Mouse (Mus musculus) hindbrain, postnatal 0 days (tissue): ENCODE results near the gene Ctps. TPM values are rescaled to one million over a fixed set of nuclear protein-coding genes. Genes with fewer than 3 reads are reported as not detected.

Experiments used
- ATAC-seq: fragments of 200-750 bp; cut with Nextera tagmentation; 2 replicates; pipeline ENCODE4 v1.8.0; 2017; ENCODE audit warnings: mild to moderate bottlenecking, moderate TSS enrichment, moderate library complexity
- DNase-seq: peaks from one replicate; pipeline ENCODE4 v3.0.0-alpha.2; 2015; ENCODE audit warnings: low spot score
- H3K27ac ChIP-seq: fragments of 300-500 bp; sonication (generic); 2 replicates; pipeline ENCODE4 v1.5.1; 2014; ENCODE audit warnings: mild to moderate bottlenecking
- H3K27me3 ChIP-seq: fragments of 300-500 bp; sonication (generic); 2 replicates; pipeline ENCODE4 v1.6.1; 2014; ENCODE audit warnings: low read length, mixed read lengths; ENCODE audit not compliant: insufficient read depth
- H3K36me3 ChIP-seq: fragments of 300-500 bp; sonication (generic); 2 replicates; pipeline ENCODE4 v1.6.1; 2014; ENCODE audit warnings: low read length, mixed read lengths; ENCODE audit not compliant: insufficient read depth
- H3K4me1 ChIP-seq: fragments of 300-500 bp; sonication (generic); 2 replicates; pipeline ENCODE4 v1.6.1; 2014; ENCODE audit warnings: antibody characterized with exemption, low read length, mixed read lengths; ENCODE audit not compliant: insufficient read depth
- H3K4me2 ChIP-seq: fragments of 300-500 bp; sonication (generic); 2 replicates; pipeline ENCODE4 v1.6.1; 2014; ENCODE audit warnings: low read depth, mild to moderate bottlenecking, low read length, moderate library complexity, mixed read lengths
- H3K4me3 ChIP-seq: fragments of 300-500 bp; sonication (generic); 2 replicates; pipeline ENCODE4 v1.5.1; 2014; ENCODE audit warnings: low read length
- H3K9ac ChIP-seq: fragments of 300-500 bp; sonication (generic); replicated peaks from 2 replicates; pipeline ENCODE4 v1.6.1; 2014; ENCODE audit warnings: mild to moderate bottlenecking, low read length, moderate library complexity, mixed read lengths
- H3K9me3 ChIP-seq: fragments of 300-500 bp; sonication (generic); 2 replicates; pipeline ENCODE4 v1.6.1; 2016; ENCODE audit warnings: low read length, mixed read lengths
- CTCF ChIP-seq: IDR thresholded peaks from 2 replicates; pipeline ENCODE4 v1.5.1; 2016; ENCODE audit warnings: antibody characterized with exemption, control low read depth, low read depth
- WGBS: fragments of 180-500 bp; shearing (Covaris S2); extraction: QIAGEN DNeasy Blood & Tissue Kit; methylation state at CpG from one replicate; pipeline ENCODE4 v1.1.7; 2014; 5-methylcytosine and 5-hydroxymethylcytosine counted together
- polyA plus RNA-seq: library from polyadenylated mRNA; unstranded; fragments of >200 nt; fragmentation: Nextera tagmentation; extraction: Ambion mirVana; gene quantifications from 2 replicates; pipeline ENCODE4 v1.2.1, GENCODE M21; 2015
- total RNA-seq: library from RNA; depleted of rRNA; stranded (reverse); fragments of >200 nt; gene quantifications from 2 replicates; pipeline ENCODE4 v1.2.3, GENCODE M21; 2014

Gene Ctps
- total and polyA plus RNA-seq, 2 experiments from 2014 or later: 52.0 to 65.0 TPM

GRCm38 (mm10) chr4:120544896-120545295 is 25.2 kb downstream of the Ctps start:
- no peaks in the 10 kb centered on the region for H3K9me3 ChIP-seq
- H3K4me1 ChIP-seq: no peaks in the 10 kb centered on the region
- no peak overlapping the region for H3K9ac ChIP-seq
- H3K27ac ChIP-seq: no peak overlapping the region
- no peak overlapping the region for H3K4me2 ChIP-seq
- H3K4me3 ChIP-seq: no peak overlapping the region
- DNase-seq (no peak), ATAC-seq (no peak)
- no peaks in the 10 kb centered on the region for H3K27me3 ChIP-seq
- WGBS: 90% methylated on average over 1 of the region's 1 CpGs
- no peak for TF ChIP-seq CTCF
- peaks cover 80% of the 10 kb centered on the region for H3K36me3 ChIP-seq

- Histone ChIP-seq H3K9ac (no peak overlapping the region), H3K27me3 (no peaks in the 10 kb centered on the region), H3K27ac (no peak overlapping the region), H3K4me1 (no peaks in the 10 kb centered on the region), H3K4me3 (no peak overlapping the region), H3K36me3 (peaks cover 40% of the 10 kb centered on the region), H3K4me2 (no peak overlapping the region), H3K9me3 (no peaks in the 10 kb centered on the region)
- no peak for TF ChIP-seq CTCF
- ATAC-seq (peak; percentile 38; the same call in 1 of the 2 replicates), DNase-seq (no peak)
- 91% methylated on average over 10 of the region's 10 CpGs for WGBS
These were observed 31.4 kb downstream of the Ctps start for GRCm38 (mm10) chr4:120538664-120539063.

- no peaks in the 10 kb centered on the region for H3K4me1 ChIP-seq
- H3K9me3 ChIP-seq: no peaks in the 10 kb centered on the region
- no peak within 1 kb of the TSS for H3K4me3 ChIP-seq
- 89% methylated on average over 6 of the region's 6 CpGs for WGBS
- DNase-seq (no peak), ATAC-seq (no peak)
- no peak within 1 kb of the TSS for H3K27ac ChIP-seq
- H3K36me3 ChIP-seq: peaks cover 36% of the 10 kb centered on the region
- no peak within 1 kb of the TSS for H3K4me2 ChIP-seq
- TF ChIP-seq CTCF: no peak
- no peaks in the 10 kb centered on the region for H3K27me3 ChIP-seq
- no peak within 1 kb of the TSS for H3K9ac ChIP-seq
These were observed 38.1 kb downstream of the Ctps start, which contains the start of gene Slfnl1 for GRCm38 (mm10) chr4:120531986-120532385. Gene Slfnl1 (plus strand): TSS chr4:120532231.

GRCm38 (mm10) chr4:120528171-120528570 is 41.9 kb downstream of the Ctps start:
- Histone ChIP-seq H3K36me3 (peaks cover 59% of the 10 kb centered on the region), H3K9me3 (no peaks in the 10 kb centered on the region), H3K27ac (no peak overlapping the region), H3K4me2 (no peak overlapping the region), H3K27me3 (no peaks in the 10 kb centered on the region), H3K9ac (no peak overlapping the region), H3K4me1 (no peaks in the 10 kb centered on the region), H3K4me3 (no peak overlapping the region)
- 85% methylated on average over 9 of the region's 9 CpGs for WGBS
- no peak for TF ChIP-seq CTCF
- ATAC-seq: no peak
- DNase-seq: no peak

- WGBS: 93% methylated on average over 3 of the region's 3 CpGs
- Histone ChIP-seq H3K4me3 (no peak overlapping the region), H3K4me1 (no peaks in the 10 kb centered on the region), H3K9ac (no peak overlapping the region), H3K27me3 (no peaks in the 10 kb centered on the region), H3K9me3 (no peaks in the 10 kb centered on the region), H3K36me3 (peaks cover 43% of the 10 kb centered on the region), H3K27ac (no peak overlapping the region), H3K4me2 (no peak overlapping the region)
- TF ChIP-seq CTCF: no peak
- no peak for DNase-seq
- no peak for ATAC-seq
These were observed 47.0 kb downstream of the Ctps start for GRCm38 (mm10) chr4:120523092-120523491.

GRCm38 (mm10) chr4:120522351-120522750 is 47.7 kb downstream of the Ctps start:
- no peak overlapping the region for H3K4me2 ChIP-seq

GRCm38 (mm10) chr4:120521761-120522160 is 48.3 kb downstream of the Ctps start:
- Histone ChIP-seq H3K4me2 (no peak overlapping the region), H3K36me3 (peaks cover 49% of the 10 kb centered on the region), H3K27me3 (no peaks in the 10 kb centered on the region), H3K9me3 (no peaks in the 10 kb centered on the region), H3K9ac (no peak overlapping the region), H3K4me3 (no peak overlapping the region), H3K27ac (no peak overlapping the region), H3K4me1 (no peaks in the 10 kb centered on the region)
- ATAC-seq: no peak
- 67% methylated on average over 5 of the region's 5 CpGs for WGBS
- no peak for DNase-seq
- no peak for TF ChIP-seq CTCF

More at GRCm38 (mm10) chr4:120522351-120522750, 47.7 kb downstream of the Ctps start:
- no peak overlapping the region for H3K27ac ChIP-seq
- ATAC-seq: no peak
- H3K9me3 ChIP-seq: no peaks in the 10 kb centered on the region
- DNase-seq: no peak
- H3K27me3 ChIP-seq: no peaks in the 10 kb centered on the region
- H3K4me1 ChIP-seq: no peaks in the 10 kb centered on the region
- H3K9ac ChIP-seq: no peak overlapping the region
- no peak for TF ChIP-seq CTCF
- no peak overlapping the region for H3K4me3 ChIP-seq
- H3K36me3 ChIP-seq: peaks cover 46% of the 10 kb centered on the region
- WGBS: 85% methylated on average over 4 of the region's 4 CpGs
